Mouse (Mus musculus) heart, postnatal 0 days (tissue): ENCODE data around the gene Coq9.

ENCODE experiments used
- CTCF ChIP-seq: IDR thresholded peaks from 2 replicates; pipeline ENCODE4 v1.5.1; 2016; ENCODE audit warnings: antibody characterized with exemption, control low read depth, low read depth
- EP300 ChIP-seq: IDR thresholded peaks from 2 replicates; pipeline ENCODE4 v1.6.1; 2016; ENCODE audit warnings: antibody characterized with exemption, low read depth

DNA sequence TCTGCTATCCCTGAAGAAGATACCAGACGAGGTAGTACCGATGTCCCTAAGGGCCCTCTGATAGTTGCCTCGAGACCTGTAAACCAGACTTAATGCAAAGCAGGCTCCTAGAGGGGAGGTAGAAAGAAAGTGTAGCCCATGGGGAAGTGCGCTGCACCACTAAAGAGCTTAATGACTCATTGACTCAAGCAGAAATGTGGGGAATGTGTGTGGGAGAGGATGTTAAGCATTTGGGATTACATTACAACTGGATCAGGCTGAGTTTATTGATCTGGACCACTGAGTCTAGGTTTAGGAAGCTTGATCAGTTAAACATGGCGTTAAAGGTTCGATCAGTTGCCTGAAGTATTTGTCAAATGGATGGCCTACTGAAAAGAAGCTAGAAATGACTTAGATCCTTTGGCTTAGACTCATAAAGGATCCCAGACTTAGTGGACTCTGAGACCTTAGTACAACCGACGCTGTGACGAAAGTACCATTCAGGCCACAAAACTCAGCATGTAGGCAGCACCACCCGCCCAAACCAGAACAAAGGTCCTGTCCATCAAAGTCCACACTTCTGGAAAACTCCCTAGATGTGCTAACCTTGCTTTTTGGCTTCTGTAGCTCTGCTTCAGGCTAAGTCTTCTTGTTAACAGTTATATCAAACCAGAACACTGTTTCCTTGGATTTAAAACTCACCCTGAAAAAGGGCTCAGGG lies 48.7 kb upstream of the Coq9 start:
- TF ChIP-seq CTCF: no peak
- TF ChIP-seq EP300: no peak
